Mouse (Mus musculus) limb, embryonic 15.5 days (tissue): ENCODE results near the gene Prr11. TPM values are rescaled to one million over a fixed set of nuclear protein-coding genes. Genes with fewer than 3 reads are reported as not detected.
A peak's percentile ranks its signal among the peaks of the same experiment; 100 is the strongest.

Source experiments
- ATAC-seq: fragments of 200-750 bp; cut with Nextera tagmentation; 2 replicates; pipeline ENCODE4 v1.8.0; 2017; ENCODE audit warnings: low read depth, moderate TSS enrichment; ENCODE audit not compliant: insufficient number of reproducible peaks, low FRiP score, low TSS enrichment
- H3K27ac ChIP-seq: fragments of 300-500 bp; sonication (generic); 2 replicates; pipeline ENCODE4 v1.5.1; 2015; ENCODE audit warnings: moderate library complexity, mild to moderate bottlenecking, inconsistent platforms
- H3K27me3 ChIP-seq: fragments of 300-500 bp; sonication (generic); 2 replicates; pipeline ENCODE4 v1.6.1; 2015; ENCODE audit warnings: inconsistent platforms
- H3K36me3 ChIP-seq: fragments of 300-500 bp; sonication (generic); 2 replicates; pipeline ENCODE4 v1.6.1; 2015; ENCODE audit warnings: inconsistent platforms
- H3K4me1 ChIP-seq: fragments of 300-500 bp; sonication (generic); 2 replicates; pipeline ENCODE4 v1.6.1; 2015; ENCODE audit warnings: inconsistent platforms
- H3K4me2 ChIP-seq: fragments of 300-500 bp; sonication (generic); 2 replicates; pipeline ENCODE4 v1.6.1; 2015; ENCODE audit warnings: mild to moderate bottlenecking, inconsistent platforms
- H3K4me3 ChIP-seq: fragments of 300-500 bp; sonication (generic); 2 replicates; pipeline ENCODE4 v1.5.1; 2015; ENCODE audit warnings: mild to moderate bottlenecking, inconsistent platforms
- H3K9ac ChIP-seq: fragments of 300-500 bp; sonication (generic); 2 replicates; pipeline ENCODE4 v1.6.1; 2015; ENCODE audit warnings: inconsistent platforms
- H3K9me3 ChIP-seq: fragments of 300-500 bp; sonication (generic); 2 replicates; pipeline ENCODE4 v1.6.1; 2016; ENCODE audit warnings: inconsistent platforms
- WGBS: fragments of 180-500 bp; shearing (Covaris S2); methylation state at CpG from one replicate; pipeline ENCODE4 v1.1.7; 2015; 5-methylcytosine and 5-hydroxymethylcytosine counted together
- microRNA counts: library from miRNA; unstranded; fragments of <30 nt; microRNA quantifications from one replicate; lab custom pipeline; 2016
- microRNA-seq: library from miRNA; unstranded; fragments of <30 nt; microRNA quantifications from one replicate; pipeline ENCODE4, GENCODE M21; 2016
- polyA plus RNA-seq: library from polyadenylated mRNA; unstranded; fragments of >200 nt; fragmentation: Nextera tagmentation; extraction: Ambion mirVana; gene quantifications from 2 replicates; pipeline ENCODE4 v1.2.1, GENCODE M21; 2015

The Prr11 gene
- polyA plus RNA-seq, 1 experiment from 2014 or later = 7.0 TPM

GRCm38 (mm10) chr11:87039307-87039963, 69.1 kb downstream of the Prr11 start:
- Histone ChIP-seq H3K9me3 (no peaks in the 10 kb centered on the region), H3K27ac (no peak overlapping the region), H3K4me3 (no peak overlapping the region), H3K4me2 (no peak overlapping the region), H3K9ac (no peak overlapping the region), H3K4me1 (no peaks in the 10 kb centered on the region), H3K27me3 (no peaks in the 10 kb centered on the region), H3K36me3 (peaks cover 14% of the 10 kb centered on the region)
- 73% methylated on average over 9 of the region's 9 CpGs for WGBS
- no peak for ATAC-seq

MicroRNAs encoded within 50 kb of the gene (microRNA counts, 519-probe panel; counts per million panel counts)
- 3,760 counts per million, percentile 87 among the panel's probes with 10 or more counts for microRNA mmu-miR-301a (lab: Ali Mortazavi, UCI)

Small RNAs within 50 kb of the gene (microRNA-seq; reads per million reads assigned to microRNA genes)
- gene Mir301 = 1,241 reads per million, percentile 75 among the genes with 10 or more reads in this experiment

Other genes starting within 250 kb of the Prr11 start
- 7.9 and 8.5 TPM in 2 replicates for gene Ypel2, start 115.0 kb downstream of the Prr11 start, polyA plus RNA-seq
- gene Gdpd1, start 34.6 kb downstream of the Prr11 start, polyA plus RNA-seq = 20.7 and 21.7 TPM in 2 replicates
- 18.9 and 20.0 TPM in 2 replicates for gene Smg8, start 21.9 kb downstream of the Prr11 start, polyA plus RNA-seq
- gene Ska2, start 526 bp upstream of the Prr11 start, polyA plus RNA-seq = 47.7 and 48.2 TPM in 2 replicates
- gene Trim37, start 18.4 kb upstream of the Prr11 start, polyA plus RNA-seq = 19.1 and 23.7 TPM in 2 replicates